Mouse (Mus musculus) erythroblast, embryonic 14.5 days (primary cell): ENCODE measurements around the gene Tmem140. TPM values are rescaled to one million over a fixed set of nuclear protein-coding genes. Genes with fewer than 3 reads are reported as not detected.

ENCODE experiments used
- H3K27me3 ChIP-seq: 2 replicates; pipeline ENCODE4 v1.6.1; 2012; ENCODE audit warnings: inconsistent platforms; ENCODE audit not compliant: control insufficient read depth
- H3K36me3 ChIP-seq: 2 replicates; pipeline ENCODE4 v1.6.1; 2012; ENCODE audit warnings: mild to moderate bottlenecking, inconsistent platforms; ENCODE audit not compliant: control insufficient read depth
- H3K4me1 ChIP-seq: 2 replicates; pipeline ENCODE4 v1.6.1; 2012; ENCODE audit warnings: inconsistent platforms; ENCODE audit not compliant: control insufficient read depth
- H3K4me3 ChIP-seq: replicated peaks from 2 replicates; pipeline ENCODE3; 2012; ENCODE audit warnings: moderate library complexity, mild to moderate bottlenecking, inconsistent platforms
- H3K9me3 ChIP-seq: 2 replicates; pipeline ENCODE4 v1.6.1; 2012; ENCODE audit warnings: low read length, inconsistent platforms, mixed read lengths; ENCODE audit not compliant: control insufficient read depth
- GATA1 ChIP-seq: IDR thresholded peaks from 2 replicates; pipeline ENCODE4 v1.6.1; 2012; ENCODE audit warnings: low read length, inconsistent platforms, mixed read lengths
- TAL1 ChIP-seq: IDR thresholded peaks from 3 replicates; pipeline ENCODE4 v1.6.1; 2012; ENCODE audit warnings: low read length, inconsistent platforms, mixed read lengths
- polyA plus RNA-seq: library from polyadenylated mRNA; stranded (reverse); fragments of >175 nt; gene quantifications from 2 replicates; pipeline ENCODE4 v1.2.3, GENCODE M21; 2012

Tmem140 gene
- polyA plus RNA-seq, 1 experiment, result not detected

- Histone ChIP-seq H3K36me3 (peaks cover 83% of the 10 kb centered on the region), H3K4me1 (peaks cover 84% of the 10 kb centered on the region), H3K4me3 (no peak overlapping the region), H3K27me3 (no peaks in the 10 kb centered on the region), H3K9me3 (no peaks in the 10 kb centered on the region)
- no peak for TF ChIP-seq TAL1
- TF ChIP-seq GATA1, result no peak
These were observed 43.2 kb downstream of the Tmem140 start for GRCm38 (mm10) chr6:34906125-34906524.

GRCm38 (mm10) chr6:34906661-34907060 lies 43.7 kb downstream of the Tmem140 start:
- TF ChIP-seq TAL1 (no peak), GATA1 (no peak)
- Histone ChIP-seq H3K4me1 (peaks cover 88% of the 10 kb centered on the region), H3K9me3 (no peaks in the 10 kb centered on the region), H3K4me3 (peak overlapping the region; percentile 55), H3K27me3 (no peaks in the 10 kb centered on the region), H3K36me3 (peaks cover 78% of the 10 kb centered on the region)

- peaks cover 73% of the 10 kb centered on the region for H3K36me3 ChIP-seq
- TF ChIP-seq GATA1, result peak; percentile 52
- TF ChIP-seq TAL1, result peak; percentile 67
- no peaks in the 10 kb centered on the region for H3K27me3 ChIP-seq
- H3K9me3 ChIP-seq, result no peaks in the 10 kb centered on the region
- H3K4me3 ChIP-seq, result peak overlapping the region; percentile 55
- H3K4me1 ChIP-seq, result peaks cover 87% of the 10 kb centered on the region
These were observed 44.2 kb downstream of the Tmem140 start for GRCm38 (mm10) chr6:34907121-34907614.

GRCm38 (mm10) chr6:34907696-34908260 lies 44.8 kb downstream of the Tmem140 start:
- no peaks in the 10 kb centered on the region for H3K27me3 ChIP-seq
- H3K4me1 ChIP-seq, result peaks cover 85% of the 10 kb centered on the region
- H3K36me3 ChIP-seq, result peaks cover 67% of the 10 kb centered on the region
- no peaks in the 10 kb centered on the region for H3K9me3 ChIP-seq
- no peak for TF ChIP-seq TAL1
- no peak for TF ChIP-seq GATA1
- peak overlapping the region; percentile 55 for H3K4me3 ChIP-seq

- Histone ChIP-seq H3K36me3 (peaks cover 47% of the 10 kb centered on the region), H3K9me3 (no peaks in the 10 kb centered on the region), H3K4me3 (peak overlapping the region; percentile 97), H3K4me1 (peaks cover 82% of the 10 kb centered on the region), H3K27me3 (no peaks in the 10 kb centered on the region)
- TF ChIP-seq GATA1, result no peak
- no peak for TF ChIP-seq TAL1
These were observed 46.8 kb downstream of the Tmem140 start for GRCm38 (mm10) chr6:34909631-34910345.

- Histone ChIP-seq H3K4me1 (peaks cover 79% of the 10 kb centered on the region), H3K27me3 (no peaks in the 10 kb centered on the region)
- TF ChIP-seq TAL1 (no peak), GATA1 (no peak)
These were observed 47.6 kb downstream of the Tmem140 start, which contains the start of gene Wdr91 for GRCm38 (mm10) chr6:34910371-34911219. TSS of gene Wdr91 (minus strand) at chr6:34910876.

GRCm38 (mm10) chr6:34913341-34914040 lies 50.5 kb downstream of the Tmem140 start:
- Histone ChIP-seq H3K9me3 (no peaks in the 10 kb centered on the region), H3K4me1 (peaks cover 64% of the 10 kb centered on the region), H3K36me3 (peaks cover 11% of the 10 kb centered on the region), H3K27me3 (no peaks in the 10 kb centered on the region), H3K4me3 (no peak overlapping the region)
- TF ChIP-seq TAL1 (no peak), GATA1 (no peak)

More at GRCm38 (mm10) chr6:34910371-34911219, 47.6 kb downstream of the Tmem140 start, which contains the start of gene Wdr91:
- H3K4me3 ChIP-seq, result peak within 1 kb of the TSS; percentile 97
- peaks cover 39% of the 10 kb centered on the region for H3K36me3 ChIP-seq
- no peaks in the 10 kb centered on the region for H3K9me3 ChIP-seq

- no peak for TF ChIP-seq TAL1
- TF ChIP-seq GATA1, result no peak
- peaks cover 54% of the 10 kb centered on the region for H3K4me1 ChIP-seq
- H3K4me3 ChIP-seq, result no peak overlapping the region
- H3K36me3 ChIP-seq, result peaks cover 1% of the 10 kb centered on the region
- no peaks in the 10 kb centered on the region for H3K27me3 ChIP-seq
- H3K9me3 ChIP-seq, result no peaks in the 10 kb centered on the region
These were observed 51.5 kb downstream of the Tmem140 start for GRCm38 (mm10) chr6:34914462-34914861.
